Mouse (Mus musculus): ENCODE data around the gene Sfxn2. TPM values are rescaled to one million over a fixed set of nuclear protein-coding genes. Genes with fewer than 3 reads are reported as not detected.

Gene Sfxn2
- polyA plus RNA-seq (2014; fragmentation: Nextera tagmentation; extraction: Ambion mirVana) = 8.0 and 8.8 TPM in 2 replicates

GRCm38 (mm10) chr19:46572951-46573937 is at the start of gene Sfxn2, which contains the start of gene Arl3:
Gene Sfxn2 (plus strand): TSS chr19:46573365.
Gene Arl3 (minus strand): TSS chr19:46573198.
- peak; percentile 95 for ATAC-seq (ENCODE audit: insufficient number of reproducible peaks, insufficient read depth, low FRiP score, low read depth)
- peaks cover 0 to 13% of the 10 kb centered on the region in 2 experiments; a peak in 3 of 4 replicates for H3K4me1 ChIP-seq (ENCODE audit: control insufficient read depth in 2 of 2, insufficient read depth in 2 of 2, low read length in 2 of 2)
- H3K9me3 ChIP-seq (ENCODE audit: control insufficient read depth, low read length) = no peaks in the 10 kb centered on the region
- H3K27ac ChIP-seq (replicated peaks in 1 of 2; ENCODE audit: control insufficient read depth in 1 of 2, insufficient read depth in 1 of 2, low read depth in 2 of 2, low read length in 2 of 2) = peak within 1 kb of the TSS; percentile 55 to 66
- H3K9ac ChIP-seq (ENCODE audit: low read length) = peak within 1 kb of the TSS; percentile 81
- no peaks in the 10 kb centered on the region for H3K27me3 ChIP-seq (ENCODE audit: control insufficient read depth, insufficient read depth, low read length)
- H3K4me3 ChIP-seq (ENCODE audit: control insufficient read depth in 1 of 2, insufficient read depth in 1 of 2, low read depth in 1 of 2, low read length in 2 of 2) = peak within 1 kb of the TSS; percentile 88 to 90
- no peaks in the 10 kb centered on the region for H3K36me3 ChIP-seq (ENCODE audit: control insufficient read depth, insufficient read depth, low read length)
- WGBS = under 1% methylated on average over 60 of the region's 67 CpGs
- peak within 1 kb of the TSS; percentile 83 for H3K4me2 ChIP-seq (ENCODE audit: low read length)

DNA sequence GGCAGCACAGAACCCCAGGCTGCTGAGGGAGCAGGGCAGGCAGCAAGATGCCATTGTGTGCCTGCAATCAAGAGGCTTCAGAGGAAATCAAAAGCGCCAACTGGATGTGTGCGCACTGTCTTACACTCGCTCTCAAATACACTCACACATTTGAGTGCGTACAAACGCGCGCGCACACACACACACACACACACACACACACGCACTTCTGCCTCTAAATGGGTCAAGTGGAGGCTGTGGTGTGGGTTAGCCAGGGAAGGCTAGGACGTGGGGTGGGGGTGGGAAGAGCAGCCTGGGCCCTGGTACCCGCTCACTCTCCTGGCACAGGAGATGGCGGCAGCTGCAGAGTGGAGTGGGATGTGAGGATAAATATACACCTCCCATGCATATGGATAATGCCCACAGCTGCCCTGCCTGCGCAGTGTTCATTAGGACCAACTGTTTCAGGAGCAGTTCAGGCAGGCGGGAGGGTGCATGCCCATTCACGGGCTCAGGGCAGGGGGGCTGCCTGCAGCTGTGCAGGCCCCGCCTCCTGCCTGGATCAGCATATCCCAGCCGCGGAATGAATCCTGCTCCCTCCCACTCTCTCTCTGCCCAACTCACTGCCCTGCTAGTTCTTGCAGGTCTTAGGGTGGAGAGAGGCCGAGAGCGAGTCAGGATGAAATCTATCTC is 49.5 kb upstream of the Sfxn2 start:
- peak; percentile 72 for ATAC-seq (ENCODE audit: insufficient number of reproducible peaks, insufficient read depth, low FRiP score, low read depth)
- Histone ChIP-seq H3K9me3 (ENCODE audit: control insufficient read depth, low read length) (no peaks in the 10 kb centered on the region), H3K27ac (replicated peaks in 1 of 2; ENCODE audit: control insufficient read depth in 1 of 2, insufficient read depth in 1 of 2, low read depth in 2 of 2, low read length in 2 of 2) (peak overlapping the region; percentile 72 to 75), H3K4me2 (ENCODE audit: low read length) (peak overlapping the region; percentile 64), H3K4me1 (ENCODE audit: control insufficient read depth in 2 of 2, insufficient read depth in 2 of 2, low read length in 2 of 2) (peaks cover 51 to 72% of the 10 kb centered on the region in 2 experiments), H3K36me3 (ENCODE audit: control insufficient read depth, insufficient read depth, low read length) (no peaks in the 10 kb centered on the region), H3K4me3 (ENCODE audit: control insufficient read depth in 1 of 2, insufficient read depth in 1 of 2, low read depth in 1 of 2, low read length in 2 of 2) (peak overlapping the region; percentile 16 to 34), H3K9ac (ENCODE audit: low read length) (peak overlapping the region; percentile 57), H3K27me3 (ENCODE audit: control insufficient read depth, insufficient read depth, low read length) (no peaks in the 10 kb centered on the region)
- WGBS = 6% methylated on average over 20 of the region's 20 CpGs

- no peaks in the 10 kb centered on the region for H3K9me3 ChIP-seq (ENCODE audit: control insufficient read depth, low read length)
- H3K27me3 ChIP-seq (ENCODE audit: control insufficient read depth, insufficient read depth, low read length) = no peaks in the 10 kb centered on the region
- ATAC-seq (ENCODE audit: insufficient number of reproducible peaks, insufficient read depth, low FRiP score, low read depth) = no peak
- no peaks in the 10 kb centered on the region for H3K36me3 ChIP-seq (ENCODE audit: control insufficient read depth, insufficient read depth, low read length)
- H3K27ac ChIP-seq (replicated peaks in 1 of 2; ENCODE audit: control insufficient read depth in 1 of 2, insufficient read depth in 1 of 2, low read depth in 2 of 2, low read length in 2 of 2) = peak overlapping the region; percentile 72 to 75
- H3K4me3 ChIP-seq (ENCODE audit: control insufficient read depth in 1 of 2, insufficient read depth in 1 of 2, low read depth in 1 of 2, low read length in 2 of 2) = peak overlapping the region; percentile 16 to 34
- peaks cover 53 to 72% of the 10 kb centered on the region in 2 experiments for H3K4me1 ChIP-seq (ENCODE audit: control insufficient read depth in 2 of 2, insufficient read depth in 2 of 2, low read length in 2 of 2)
- H3K4me2 ChIP-seq (ENCODE audit: low read length) = peak overlapping the region; percentile 64
- H3K9ac ChIP-seq (ENCODE audit: low read length) = peak overlapping the region; percentile 57
- WGBS = 7% methylated on average over 6 of the region's 6 CpGs
These were observed 49.0 kb upstream of the Sfxn2 start for GRCm38 (mm10) chr19:46524152-46524544.

GRCm38 (mm10) chr19:46524601-46525321 is 48.4 kb upstream of the Sfxn2 start:
- Histone ChIP-seq H3K9ac (ENCODE audit: low read length) (peak overlapping the region; percentile 57; the same call in 1 of the 2 replicates), H3K4me3 (ENCODE audit: control insufficient read depth in 1 of 2, insufficient read depth in 1 of 2, low read depth in 1 of 2, low read length in 2 of 2) (no peak overlapping the region), H3K27ac (replicated peaks in 1 of 2; ENCODE audit: control insufficient read depth in 1 of 2, insufficient read depth in 1 of 2, low read depth in 2 of 2, low read length in 2 of 2) (peak overlapping the region; percentile 72 to 75), H3K4me1 (ENCODE audit: control insufficient read depth in 2 of 2, insufficient read depth in 2 of 2, low read length in 2 of 2) (peaks cover 55 to 75% of the 10 kb centered on the region in 2 experiments), H3K4me2 (ENCODE audit: low read length) (peak overlapping the region; percentile 64), H3K9me3 (ENCODE audit: control insufficient read depth, low read length) (no peaks in the 10 kb centered on the region), H3K36me3 (ENCODE audit: control insufficient read depth, insufficient read depth, low read length) (no peaks in the 10 kb centered on the region), H3K27me3 (ENCODE audit: control insufficient read depth, insufficient read depth, low read length) (no peaks in the 10 kb centered on the region)
- 28% methylated on average over 14 of the region's 14 CpGs for WGBS
- 0 out of 2 replicates have a peak, but pooled peaks have one; percentile 12 for ATAC-seq (ENCODE audit: insufficient number of reproducible peaks, insufficient read depth, low FRiP score, low read depth)

- Histone ChIP-seq H3K27me3 (ENCODE audit: control insufficient read depth, insufficient read depth, low read length) (no peaks in the 10 kb centered on the region), H3K4me3 (ENCODE audit: control insufficient read depth in 1 of 2, insufficient read depth in 1 of 2, low read depth in 1 of 2, low read length in 2 of 2) (no peak overlapping the region), H3K4me1 (ENCODE audit: control insufficient read depth in 2 of 2, insufficient read depth in 2 of 2, low read length in 2 of 2) (peaks cover 67 to 87% of the 10 kb centered on the region in 2 experiments), H3K9me3 (ENCODE audit: control insufficient read depth, low read length) (no peaks in the 10 kb centered on the region), H3K9ac (ENCODE audit: low read length) (no peak overlapping the region), H3K4me2 (ENCODE audit: low read length) (no peak overlapping the region), H3K27ac (replicated peaks in 1 of 2; ENCODE audit: control insufficient read depth in 1 of 2, insufficient read depth in 1 of 2, low read depth in 2 of 2, low read length in 2 of 2) (peak overlapping the region in 1 of 2 experiments; percentile 39; a peak in 1 of 4 replicates), H3K36me3 (ENCODE audit: control insufficient read depth, insufficient read depth, low read length) (no peaks in the 10 kb centered on the region)
- no peak for ATAC-seq (ENCODE audit: insufficient number of reproducible peaks, insufficient read depth, low FRiP score, low read depth)
- 55% methylated on average over 10 of the region's 10 CpGs for WGBS
These were observed 47.2 kb upstream of the Sfxn2 start for GRCm38 (mm10) chr19:46525691-46526631.

DNA sequence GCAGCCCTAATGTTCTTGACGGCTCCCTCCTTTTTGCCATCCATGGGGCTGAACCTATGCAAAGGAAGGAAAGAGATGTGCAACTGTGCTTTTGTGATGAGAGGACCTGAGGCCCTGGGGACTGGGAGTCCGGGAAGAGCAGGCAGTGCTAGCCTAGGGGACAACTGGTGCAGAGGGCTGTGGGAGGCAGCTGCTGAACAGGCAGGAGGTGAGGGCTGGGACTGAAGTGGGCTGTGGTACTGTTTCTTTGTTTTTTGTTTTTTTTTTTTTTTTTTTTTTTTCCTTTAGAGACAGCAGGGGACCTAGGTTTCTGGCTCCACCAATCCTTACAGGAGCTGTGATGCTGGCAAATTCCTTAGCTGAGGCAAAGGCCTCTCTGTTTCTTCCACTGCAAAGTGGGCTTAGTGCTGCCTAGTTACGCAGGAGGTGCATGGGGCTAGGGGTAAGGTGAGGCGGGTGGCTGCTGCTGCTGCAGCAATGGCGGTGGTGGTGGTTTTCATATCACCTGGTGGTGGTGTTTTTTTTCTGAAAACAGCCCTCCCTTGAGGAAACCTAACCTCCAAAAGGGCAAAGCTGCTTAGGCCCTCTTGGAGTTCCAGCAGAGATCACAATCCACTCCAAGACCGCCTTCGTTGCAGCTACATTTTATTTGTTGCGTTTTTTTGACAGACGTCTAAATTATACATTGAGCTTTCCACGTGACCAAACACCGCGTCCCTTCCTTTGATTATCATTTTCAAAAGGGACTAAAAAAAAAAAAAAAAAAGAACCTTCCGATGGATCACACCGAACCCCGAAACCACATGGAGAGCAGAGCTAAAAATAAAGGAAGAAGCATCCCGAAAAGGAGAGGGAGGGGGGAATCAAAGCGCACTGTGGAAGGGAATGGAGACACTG is 45.3 kb upstream of the Sfxn2 start:
- 18% methylated on average over 17 of the region's 17 CpGs for WGBS
- no peak for ATAC-seq (ENCODE audit: insufficient number of reproducible peaks, insufficient read depth, low FRiP score, low read depth)
- H3K4me3 ChIP-seq (ENCODE audit: control insufficient read depth in 1 of 2, insufficient read depth in 1 of 2, low read depth in 1 of 2, low read length in 2 of 2) = peak overlapping the region; percentile 18 to 36

More for the DNA sequence above, 45.3 kb upstream of the Sfxn2 start:
- peak overlapping the region; percentile 73 for H3K4me2 ChIP-seq (ENCODE audit: low read length)
- no peaks in the 10 kb centered on the region for H3K27me3 ChIP-seq (ENCODE audit: control insufficient read depth, insufficient read depth, low read length)
- H3K27ac ChIP-seq (replicated peaks in 1 of 2; ENCODE audit: control insufficient read depth in 1 of 2, insufficient read depth in 1 of 2, low read depth in 2 of 2, low read length in 2 of 2) = peak overlapping the region; percentile 95 to 98
- peak overlapping the region; percentile 76 for H3K9ac ChIP-seq (ENCODE audit: low read length)
- no peaks in the 10 kb centered on the region for H3K9me3 ChIP-seq (ENCODE audit: control insufficient read depth, low read length)
- peaks cover 79 to 95% of the 10 kb centered on the region in 2 experiments for H3K4me1 ChIP-seq (ENCODE audit: control insufficient read depth in 2 of 2, insufficient read depth in 2 of 2, low read length in 2 of 2)
- H3K36me3 ChIP-seq (ENCODE audit: control insufficient read depth, insufficient read depth, low read length) = no peaks in the 10 kb centered on the region

All from heart, embryonic 14.5 days (tissue).